Mouse (Mus musculus) G1E (cell line): ENCODE results near the gene Ppfia4.

Experiments used
- CTCF ChIP-seq: IDR thresholded peaks from 2 replicates; pipeline ENCODE4 v1.5.1; 2012; ENCODE audit warnings: low read depth, low read length, inconsistent platforms, mixed read lengths
- GATA1 ChIP-seq: IDR thresholded peaks from 2 replicates; pipeline ENCODE4 v1.6.1; 2012; ENCODE audit warnings: borderline replicate concordance, low read length, inconsistent platforms, mixed read lengths
- GATA2 ChIP-seq: IDR thresholded peaks from 2 replicates; pipeline ENCODE4 v1.6.1; 2012; ENCODE audit warnings: low read depth, low read length, inconsistent platforms, borderline replicate concordance
- POLR2AphosphoS5 ChIP-seq: IDR thresholded peaks from 2 replicates; pipeline ENCODE4 v1.6.1; 2012; ENCODE audit warnings: low read depth, low read length, inconsistent platforms; ENCODE audit not compliant: insufficient replicate concordance
- TAL1 ChIP-seq: conservative IDR thresholded peaks from 2 replicates; pipeline ENCODE4 v1.6.1; 2012; ENCODE audit warnings: low read depth, low read length, inconsistent platforms, mixed read lengths

DNA sequence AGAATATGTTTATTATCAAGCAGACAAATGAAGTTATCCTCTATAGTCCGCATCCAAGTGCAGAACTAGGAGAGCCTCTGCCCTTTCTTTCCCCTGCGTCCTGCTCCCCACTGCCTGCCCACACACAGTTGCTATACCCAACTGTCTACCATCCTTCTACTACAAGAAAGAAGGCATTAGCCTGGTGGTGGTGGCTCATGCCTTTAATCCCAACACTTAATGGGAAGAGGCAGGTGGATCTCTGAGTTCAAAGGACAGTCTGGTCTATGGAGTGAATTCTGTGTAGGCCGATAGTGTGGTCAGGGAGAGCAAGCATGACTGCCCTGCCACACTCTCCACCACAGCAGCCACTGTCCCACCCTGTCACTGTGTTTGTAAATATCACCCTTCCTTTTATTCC is 22.0 kb downstream of the Ppfia4 start:
- TF ChIP-seq CTCF = peak; percentile 3; the same call in 1 of the 2 replicates
- TF ChIP-seq TAL1 = no peak
- TF ChIP-seq POLR2AphosphoS5 = no peak
- TF ChIP-seq GATA1 = no peak
- no peak for TF ChIP-seq GATA2
